In the genomic region with DNA sequence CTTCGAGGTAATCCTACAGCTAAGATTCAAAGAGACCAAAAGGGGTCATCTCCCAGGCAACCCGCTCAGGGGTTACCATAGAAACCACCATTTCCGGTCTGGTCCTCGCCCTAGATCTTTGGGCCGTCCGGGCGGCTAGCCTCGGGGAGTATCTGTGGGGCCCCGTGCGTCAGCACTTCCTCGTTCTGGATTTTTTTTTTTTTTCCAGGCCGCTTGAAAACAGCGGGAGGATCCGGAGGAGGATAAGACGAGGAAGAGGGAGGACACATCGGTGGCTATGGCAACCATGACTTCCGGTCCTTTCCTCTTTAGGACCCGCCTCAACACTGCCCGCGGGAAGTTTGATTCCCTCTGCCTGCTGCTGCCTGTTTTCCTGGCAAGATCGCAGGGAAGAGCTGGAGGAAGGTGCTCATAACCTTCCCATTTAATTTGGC, we compare ENCODE assay signal across 8 mouse cellular contexts. TPM values are rescaled to one million over a fixed set of nuclear protein-coding genes. Genes with fewer than 3 reads are reported as not detected.
DNase-seq lines count a peak whose midpoint lies in the region; ATAC-seq and TF ChIP-seq lines count a peak whose summit lies in the region.

Gene Lrrc49, minus strand, starts transcription at position 268 of the 434 bp plus-strand sequence.

- H3K4me1 ChIP-seq in MEL (ENCODE audit: control insufficient read depth in 1 of 2, insufficient read depth in 2 of 2, low read length in 2 of 2), result no peaks in the 10 kb centered on the region; a peak in 1 of 4 replicates
- H3K4me1 ChIP-seq in hindbrain, embryonic 10.5 days (replicated peaks), result peaks cover 15% of the 10 kb centered on the region
- H3K4me1 ChIP-seq in lung, postnatal 0 days (ENCODE audit: insufficient read depth, low read depth, low read length), result no peaks in the 10 kb centered on the region

- no peaks in the 10 kb centered on the region for H3K79me2 ChIP-seq in MEL (ENCODE audit: control insufficient read depth, insufficient read depth, low read length, poor library complexity)

- TF ChIP-seq CTCF in MEL (IDR thresholded peaks at IDR 0.05 in 2 of 3, conservative IDR thresholded peaks at IDR 0.05 in 1 of 3; ENCODE audit: control insufficient read depth in 1 of 3, insufficient read depth in 1 of 3, low read depth in 2 of 3, low read length in 3 of 3, poor library complexity in 1 of 3, severe bottlenecking in 1 of 3), result no peak
- TF ChIP-seq CTCF in lung, postnatal 0 days (IDR thresholded peaks at IDR 0.05), result no peak

- no peaks in the 10 kb centered on the region for H3K9me3 ChIP-seq in MEL (replicated peaks; ENCODE audit: insufficient read depth, low read length)
- no peaks in the 10 kb centered on the region for H3K9me3 ChIP-seq in hindbrain, embryonic 10.5 days
- no peaks in the 10 kb centered on the region for H3K9me3 ChIP-seq in lung, postnatal 0 days (ENCODE audit: low read length)

- no peak for TF ChIP-seq RAD21 in MEL (IDR thresholded peaks at IDR 0.05; ENCODE audit: low read depth, low read length)

- peak; percentile 93 for DNase-seq in MEL (ENCODE audit: low read depth, low spot score)
- peak; percentile 91 to 92 for DNase-seq in cerebellum, adult 18-20 months
- DNase-seq in hindbrain, embryonic 10.5 days (ENCODE audit: low spot score), result peak; percentile 90
- DNase-seq in layer of hippocampus, adult 9-11 months, result peak; percentile 90
- peak; percentile 96 for DNase-seq in lung, postnatal 0 days (ENCODE audit: low spot score)
- DNase-seq in ovary, postnatal 14 days (ENCODE audit: low spot score), result peak; percentile 87
- peak; percentile 78 for DNase-seq in thymus, postnatal 14 days

- H3K27me3 ChIP-seq in MEL (ENCODE audit: control insufficient read depth in 1 of 2, insufficient read depth in 2 of 2, low read length in 2 of 2), result peaks cover 0 to 2% of the 10 kb centered on the region in 2 experiments; a peak in 1 of 4 replicates
- no peaks in the 10 kb centered on the region for H3K27me3 ChIP-seq in hindbrain, embryonic 10.5 days (ENCODE audit: insufficient read depth, poor library complexity, severe bottlenecking)
- no peaks in the 10 kb centered on the region for H3K27me3 ChIP-seq in lung, postnatal 0 days (replicated peaks; ENCODE audit: insufficient read depth, low read length)

- peak; percentile 94 for ATAC-seq in frontal cortex, adult (ENCODE audit: low TSS enrichment)
- peak; percentile 94 for ATAC-seq in lung, postnatal 0 days

- WGBS in hindbrain, embryonic 10.5 days, result under 1% methylated on average over 21 of the region's 21 CpGs
- 0% methylated on average over 21 of the region's 21 CpGs for WGBS in lung, postnatal 0 days

- H3K9ac ChIP-seq in MEL (ENCODE audit: control insufficient read depth, low read depth, low read length, poor library complexity, severe bottlenecking), result peak within 1 kb of the TSS; percentile 76
- H3K9ac ChIP-seq in lung, postnatal 0 days (replicated peaks; ENCODE audit: low read depth), result peak within 1 kb of the TSS; percentile 19; the same call in 1 of the 2 replicates

- TF ChIP-seq EP300 in MEL (IDR thresholded peaks at IDR 0.05; ENCODE audit: low read depth in 1 of 2, low read length in 2 of 2), result peak in 1 of 2 experiments; percentile 35; a peak in 1 of 4 replicates
- TF ChIP-seq EP300 in lung, postnatal 0 days (IDR thresholded peaks at IDR 0.05), result 0 out of 2 replicates have a peak, but pooled peaks have one; percentile 25

- peak within 1 kb of the TSS; percentile 61 for H3K4me3 ChIP-seq in MEL (ENCODE audit: control insufficient read depth in 1 of 2, insufficient read depth in 1 of 2, low read depth in 2 of 2, low read length in 2 of 2)
- H3K4me3 ChIP-seq in hindbrain, embryonic 10.5 days, result peak within 1 kb of the TSS; percentile 66
- peak within 1 kb of the TSS; percentile 51 for H3K4me3 ChIP-seq in lung, postnatal 0 days (ENCODE audit: low read depth, low read length)

- H3K4me2 ChIP-seq in lung, postnatal 0 days (replicated peaks; ENCODE audit: low read depth, low read length), result peak within 1 kb of the TSS; percentile 58

- TF ChIP-seq POLR2A in MEL (IDR thresholded peaks at IDR 0.05; ENCODE audit: control insufficient read depth in 1 of 2, insufficient read depth in 1 of 2, low read depth in 1 of 2, low read length in 2 of 2, poor library complexity in 1 of 2), result peak in 1 of 2 experiments; percentile 57; a peak in 1 of 4 replicates

- H3K27ac ChIP-seq in MEL (ENCODE audit: control insufficient read depth, low read depth, low read length), result peak within 1 kb of the TSS; percentile 32
- H3K27ac ChIP-seq in hindbrain, embryonic 10.5 days, result peak within 1 kb of the TSS; percentile 96
- H3K27ac ChIP-seq in lung, postnatal 0 days (ENCODE audit: low read length), result peak within 1 kb of the TSS; percentile 64

- no peaks in the 10 kb centered on the region for H3K36me3 ChIP-seq in MEL (ENCODE audit: control insufficient read depth in 1 of 2, insufficient read depth in 2 of 2, low read length in 2 of 2)
- H3K36me3 ChIP-seq in hindbrain, embryonic 10.5 days, result peaks cover 20% of the 10 kb centered on the region
- H3K36me3 ChIP-seq in lung, postnatal 0 days (ENCODE audit: insufficient read depth, low read length), result no peaks in the 10 kb centered on the region

TF ChIP-seq in MEL, 35 proteins besides CTCF, POLR2A, EP300 and RAD21:
- TF ChIP-seq MEF2A (IDR thresholded peaks at IDR 0.05; ENCODE audit: extremely low read depth, insufficient replicate concordance, low read depth, low read length, poor library complexity, severe bottlenecking) (no peak), NELFE (IDR thresholded peaks at IDR 0.05; ENCODE audit: low read depth, low read length) (peak; percentile 44; the same call in 1 of the 2 replicates), ZC3H11A (IDR thresholded peaks at IDR 0.05; ENCODE audit: low read depth, low read length) (no peak), MXI1 (IDR thresholded peaks at IDR 0.05; ENCODE audit: low read depth, low read length) (peak; percentile 42; the same call in 1 of the 2 replicates), POLR2AphosphoS2 (IDR thresholded peaks at IDR 0.05; ENCODE audit: low read length) (no peak), USF2 (IDR thresholded peaks at IDR 0.05; ENCODE audit: borderline replicate concordance in 1 of 2, insufficient read depth in 1 of 2, low read depth in 1 of 2, low read length in 2 of 2) (no peak), MAZ (IDR thresholded peaks at IDR 0.05; ENCODE audit: low read depth, low read length) (0 out of 2 replicates have a peak, but pooled peaks have one; percentile 24), MAX (IDR thresholded peaks at IDR 0.05; ENCODE audit: low read length) (no peak), ETS1 (IDR thresholded peaks at IDR 0.05; ENCODE audit: low read depth, low read length) (peak; percentile 33; the same call in 1 of the 2 replicates), ZKSCAN1 (IDR thresholded peaks at IDR 0.05; ENCODE audit: low read depth, low read length) (no peak), UBTF (IDR thresholded peaks at IDR 0.05; ENCODE audit: borderline replicate concordance, insufficient read depth, low read depth, low read length) (no peak), HCFC1 (IDR thresholded peaks at IDR 0.05; ENCODE audit: low read depth, low read length) (peak; percentile 85), TCF12 (IDR thresholded peaks at IDR 0.05; ENCODE audit: low read depth, low read length) (peak; percentile 20; the same call in 1 of the 2 replicates), E2F4 (IDR thresholded peaks at IDR 0.05; ENCODE audit: borderline replicate concordance, low read depth, low read length) (peak; percentile 77; the same call in 1 of the 2 replicates), POLR2AphosphoS5 (IDR thresholded peaks at IDR 0.05; ENCODE audit: borderline replicate concordance, low read depth, low read length) (no peak), JUND (IDR thresholded peaks at IDR 0.05; ENCODE audit: low read depth, low read length) (no peak), KAT2A (conservative IDR thresholded peaks at IDR 0.05; ENCODE audit: low read depth, low read length) (no peak; the same call in 1 of the 2 replicates), ZMIZ1 (IDR thresholded peaks at IDR 0.05; ENCODE audit: low read depth, low read length) (no peak), MAFK (IDR thresholded peaks at IDR 0.05; ENCODE audit: borderline replicate concordance, low read depth, low read length) (no peak), CHD1 (IDR thresholded peaks at IDR 0.05; ENCODE audit: low read depth, low read length) (no peak), SMC3 (IDR thresholded peaks at IDR 0.05; ENCODE audit: low read depth, low read length) (no peak), GABPA (IDR thresholded peaks at IDR 0.05; ENCODE audit: low read depth, low read length) (no peak), TAL1 (IDR thresholded peaks at IDR 0.05; ENCODE audit: low read length) (no peak), MYB (IDR thresholded peaks at IDR 0.05; ENCODE audit: low read depth, low read length) (no peak), ZNF384 (IDR thresholded peaks at IDR 0.05; ENCODE audit: low read depth, low read length) (peak; percentile 90), BHLHE40 (IDR thresholded peaks at IDR 0.05; ENCODE audit: borderline replicate concordance, low read depth, low read length) (no peak), CHD2 (IDR thresholded peaks at IDR 0.05; ENCODE audit: low read length) (no peak), TBP (IDR thresholded peaks at IDR 0.05; ENCODE audit: low read depth, low read length) (no peak), NRF1 (IDR thresholded peaks at IDR 0.05; ENCODE audit: insufficient read depth, low read depth, low read length, poor library complexity, severe bottlenecking) (no peak), RCOR1 (IDR thresholded peaks at IDR 0.05; ENCODE audit: low read depth, low read length) (peak; percentile 38; the same call in 1 of the 2 replicates), SIN3A (IDR thresholded peaks at IDR 0.05; ENCODE audit: low read length) (peak; percentile 77), MYC (IDR thresholded peaks at IDR 0.05; ENCODE audit: low read depth, low read length) (no peak), GATA1 (IDR thresholded peaks at IDR 0.05; ENCODE audit: low read depth, low read length) (0 out of 2 replicates have a peak, but pooled peaks have one; percentile 15), USF1 (IDR thresholded peaks at IDR 0.05; ENCODE audit: low read depth, low read length) (no peak), ELF1 (IDR thresholded peaks at IDR 0.05; ENCODE audit: low read depth, low read length) (peak; percentile 84)

RNA-seq across cellular contexts. Expression of gene Lrrc49, which starts in this region (rescaled TPM):
- total RNA-seq in MEL (2012; rRNA removed), result 2.7 and 3.3 TPM in 2 replicates
- 1 to 10 TPM in 1 of 2 experiments, not detected in 1; 5.5 TPM for polyA plus RNA-seq in MEL (2012; ENCODE audit: insufficient read depth in 1 of 2, insufficient read length in 2 of 2, low read depth in 1 of 2, low replicate concordance in 2 of 2, missing spikeins in 1 of 2)
- 24.8 and 38.6 TPM in 2 replicates for polyA plus RNA-seq in hindbrain, embryonic 10.5 days (2016; fragmentation: Nextera tagmentation; extraction: Ambion mirVana)
- 8.3 and 9.0 TPM in 2 replicates for polyA plus RNA-seq in lung, postnatal 0 days (2015; fragmentation: Nextera tagmentation; extraction: Ambion mirVana)

Comparison
In these comparisons a context has a peak if more than half of its experiments do, and no peak if none do; other contexts are left out.
1. Peak in every context shown above with its lines: DNase-seq, ATAC-seq, H3K4me3 ChIP-seq and H3K27ac ChIP-seq.
2. H3K27ac ChIP-seq: peak in every context shown above with its lines; median percentile 96 in hindbrain, embryonic 10.5 days; 64 in lung, postnatal 0 days; 32 in MEL.